Mouse (Mus musculus) MEL (cell line): ENCODE measurements around the gene Hipk3. TPM values are rescaled to one million over a fixed set of nuclear protein-coding genes. Genes with fewer than 3 reads are reported as not detected.

Experiments used
- DNase-seq: peaks from one replicate; pipeline ENCODE4 v3.0.0; 2011; ENCODE audit warnings: low read depth, low spot score
- H3K27ac ChIP-seq: 2 replicates; pipeline ENCODE4 v1.5.1; 2012; ENCODE audit warnings: low read depth, mild to moderate bottlenecking, control low read depth, low read length, moderate library complexity; ENCODE audit not compliant: control insufficient read depth
- H3K27me3 ChIP-seq, 2 experiments: fragments of 150-350 bp in 1 of 2; sonication (generic) in 1 of 2; 2 replicates each; pipeline ENCODE4 v1.6.1; 2012; ENCODE audit warnings: low read length in 2 of 2, mild to moderate bottlenecking in 2 of 2, improper control_type of control experiment in 1 of 2, moderate library complexity in 1 of 2; ENCODE audit not compliant: insufficient read depth in 2 of 2, control insufficient read depth in 1 of 2
- H3K36me3 ChIP-seq, 2 experiments: 2 replicates each; pipeline ENCODE4 v1.6.1; 2012 to 2014; ENCODE audit warnings: low read length in 2 of 2, improper control_type of control experiment in 1 of 2, inconsistent platforms in 1 of 2, mild to moderate bottlenecking in 1 of 2; ENCODE audit not compliant: insufficient read depth in 2 of 2, control insufficient read depth in 1 of 2
- H3K4me1 ChIP-seq, 2 experiments: fragments of 150-350 bp in 1 of 2; sonication (generic) in 1 of 2; 2 replicates each; pipeline ENCODE4 v1.6.1; 2012; ENCODE audit warnings: low read length in 2 of 2, improper control_type of control experiment in 1 of 2, mild to moderate bottlenecking in 1 of 2; ENCODE audit not compliant: insufficient read depth in 2 of 2, control insufficient read depth in 1 of 2
- H3K4me3 ChIP-seq, 2 experiments: fragments of 150-350 bp in 1 of 2; sonication (generic) in 1 of 2; 2 replicates each; pipeline ENCODE4 v1.5.1; 2012; ENCODE audit warnings: low read depth in 2 of 2, low read length in 2 of 2, mild to moderate bottlenecking in 2 of 2, moderate library complexity in 2 of 2, control low read depth in 1 of 2, improper control_type of control experiment in 1 of 2; ENCODE audit not compliant: control insufficient read depth in 1 of 2, insufficient read depth in 1 of 2
- H3K79me2 ChIP-seq: 2 replicates; pipeline ENCODE4 v1.6.1; 2012; ENCODE audit warnings: mild to moderate bottlenecking, low read length, moderate library complexity; ENCODE audit not compliant: control insufficient read depth, poor library complexity, insufficient read depth
- H3K9ac ChIP-seq: 2 replicates; pipeline ENCODE4 v1.6.1; 2012; ENCODE audit warnings: low read depth, mild to moderate bottlenecking, control low read depth, low read length, moderate library complexity; ENCODE audit not compliant: control insufficient read depth, poor library complexity, severe bottlenecking
- H3K9me3 ChIP-seq: fragments of 150-350 bp; sonication (generic); replicated peaks from 2 replicates; pipeline ENCODE4 v1.6.1; 2012; ENCODE audit warnings: mild to moderate bottlenecking, low read length, improper control_type of control experiment, moderate library complexity; ENCODE audit not compliant: insufficient read depth
- BHLHE40 ChIP-seq: IDR thresholded peaks from 2 replicates; pipeline ENCODE4 v1.6.1; 2012; ENCODE audit warnings: low read depth, mild to moderate bottlenecking, inconsistent platforms, low read length, improper control_type of control experiment, borderline replicate concordance
- CHD2 ChIP-seq: IDR thresholded peaks from 2 replicates; pipeline ENCODE4 v1.6.1; 2011; ENCODE audit warnings: low read length, improper control_type of control experiment
- CTCF ChIP-seq, 3 experiments: IDR thresholded peaks in 2 of 3; conservative IDR thresholded peaks in 1 of 3; 2 replicates each; pipeline ENCODE4 v1.5.1; 2011 to 2012; ENCODE audit warnings: low read length in 3 of 3, low read depth in 2 of 3, mild to moderate bottlenecking in 2 of 3, improper control_type of control experiment in 1 of 3, inconsistent platforms in 1 of 3, mixed read lengths in 1 of 3, moderate library complexity in 1 of 3; ENCODE audit not compliant: control insufficient read depth in 1 of 3, insufficient read depth in 1 of 3, poor library complexity in 1 of 3, severe bottlenecking in 1 of 3
- MYB ChIP-seq: IDR thresholded peaks from 2 replicates; pipeline ENCODE4 v1.6.1; 2011; ENCODE audit warnings: mild to moderate bottlenecking, low read depth, low read length, improper control_type of control experiment
- MYC ChIP-seq: IDR thresholded peaks from 2 replicates; pipeline ENCODE4 v1.6.1; 2011; ENCODE audit warnings: low read depth, mild to moderate bottlenecking, low read length, improper control_type of control experiment, moderate library complexity
- NELFE ChIP-seq: IDR thresholded peaks from 2 replicates; pipeline ENCODE4 v1.6.1; 2011; ENCODE audit warnings: low read depth, low read length, improper control_type of control experiment
- POLR2A ChIP-seq, 2 experiments: IDR thresholded peaks; 2 replicates each; pipeline ENCODE4 v1.6.1; 2011 to 2012; ENCODE audit warnings: low read length in 2 of 2, mild to moderate bottlenecking in 2 of 2, control low read depth in 1 of 2, improper control_type of control experiment in 1 of 2, low read depth in 1 of 2, moderate library complexity in 1 of 2; ENCODE audit not compliant: control insufficient read depth in 1 of 2, insufficient read depth in 1 of 2, poor library complexity in 1 of 2
- POLR2AphosphoS2 ChIP-seq: IDR thresholded peaks from 2 replicates; pipeline ENCODE4 v1.6.1; 2011; ENCODE audit warnings: low read length, improper control_type of control experiment
- POLR2AphosphoS5 ChIP-seq: IDR thresholded peaks from 2 replicates; pipeline ENCODE4 v1.6.1; 2012; ENCODE audit warnings: low read depth, borderline replicate concordance, mild to moderate bottlenecking, inconsistent platforms, low read length, moderate library complexity, mixed read lengths
- RAD21 ChIP-seq: IDR thresholded peaks from 2 replicates; pipeline ENCODE4 v1.6.1; 2011; ENCODE audit warnings: mild to moderate bottlenecking, low read depth, low read length, improper control_type of control experiment
- RCOR1 ChIP-seq: IDR thresholded peaks from 2 replicates; pipeline ENCODE4 v1.6.1; 2012; ENCODE audit warnings: low read depth, mild to moderate bottlenecking, inconsistent platforms, low read length, improper control_type of control experiment
- SIN3A ChIP-seq: IDR thresholded peaks from 2 replicates; pipeline ENCODE4 v1.6.1; 2012; ENCODE audit warnings: low read length, improper control_type of control experiment, inconsistent platforms
- SMC3 ChIP-seq: IDR thresholded peaks from 2 replicates; pipeline ENCODE4 v1.6.1; 2011; ENCODE audit warnings: low read depth, low read length, improper control_type of control experiment
- TAL1 ChIP-seq: IDR thresholded peaks from 2 replicates; pipeline ENCODE4 v1.6.1; 2012; ENCODE audit warnings: mild to moderate bottlenecking, inconsistent platforms, low read length, moderate library complexity, mixed read lengths
- TBP ChIP-seq: IDR thresholded peaks from 2 replicates; pipeline ENCODE4 v1.8.0; 2011; ENCODE audit warnings: low read depth, low read length, improper control_type of control experiment
- TCF12 ChIP-seq: IDR thresholded peaks from 2 replicates; pipeline ENCODE4 v1.6.1; 2014; ENCODE audit warnings: low read depth, mild to moderate bottlenecking, inconsistent platforms, low read length, improper control_type of control experiment, moderate library complexity
- UBTF ChIP-seq: IDR thresholded peaks from 2 replicates; pipeline ENCODE4 v1.6.1; 2012; ENCODE audit warnings: low read depth, mild to moderate bottlenecking, inconsistent platforms, low read length, improper control_type of control experiment, moderate library complexity, borderline replicate concordance; ENCODE audit not compliant: insufficient read depth
- USF2 ChIP-seq, 2 experiments: IDR thresholded peaks; 2 replicates each; pipeline ENCODE4 v1.6.1; 2011 to 2012; ENCODE audit warnings: improper control_type of control experiment in 2 of 2, low read length in 2 of 2, borderline replicate concordance in 1 of 2, inconsistent platforms in 1 of 2, low read depth in 1 of 2, mild to moderate bottlenecking in 1 of 2; ENCODE audit not compliant: insufficient read depth in 1 of 2
- ZC3H11A ChIP-seq: IDR thresholded peaks from 2 replicates; pipeline ENCODE4 v1.6.1; 2012; ENCODE audit warnings: low read depth, mild to moderate bottlenecking, inconsistent platforms, low read length, improper control_type of control experiment
- ZKSCAN1 ChIP-seq: IDR thresholded peaks from 2 replicates; pipeline ENCODE4 v1.6.1; 2012; ENCODE audit warnings: low read depth, mild to moderate bottlenecking, inconsistent platforms, low read length, improper control_type of control experiment, moderate library complexity
- ZMIZ1 ChIP-seq: IDR thresholded peaks from 2 replicates; pipeline ENCODE4 v1.6.1; 2012; ENCODE audit warnings: low read depth, mild to moderate bottlenecking, inconsistent platforms, low read length, improper control_type of control experiment, moderate library complexity
- ZNF384 ChIP-seq: IDR thresholded peaks from 2 replicates; pipeline ENCODE4 v1.6.1; 2012; ENCODE audit warnings: low read depth, mild to moderate bottlenecking, inconsistent platforms, low read length, improper control_type of control experiment
- polyA plus RNA-seq, 2 experiments: library from polyadenylated mRNA; stranded (reverse) in 1 of 2; unstranded in 1 of 2; fragments of >175 nt in 1 of 2; fragments of >200 nt in 1 of 2; gene quantifications; 2 replicates each; pipeline versions ENCODE4 v1.2.1 to v1.2.4; 2012; ENCODE audit warnings: low replicate concordance in 2 of 2, low read depth in 1 of 2; ENCODE audit not compliant: insufficient read length in 2 of 2, insufficient read depth in 1 of 2, missing spikeins in 1 of 2
- total RNA-seq: library from RNA; depleted of rRNA; stranded (reverse); fragments of 300-350 nt; gene quantifications from 2 replicates; pipeline ENCODE4 v1.2.3, GENCODE M21; 2012

The Hipk3 gene
- total and polyA plus RNA-seq, 3 experiments, result 11.9 to 19.4 (median 17.0) TPM

DNA sequence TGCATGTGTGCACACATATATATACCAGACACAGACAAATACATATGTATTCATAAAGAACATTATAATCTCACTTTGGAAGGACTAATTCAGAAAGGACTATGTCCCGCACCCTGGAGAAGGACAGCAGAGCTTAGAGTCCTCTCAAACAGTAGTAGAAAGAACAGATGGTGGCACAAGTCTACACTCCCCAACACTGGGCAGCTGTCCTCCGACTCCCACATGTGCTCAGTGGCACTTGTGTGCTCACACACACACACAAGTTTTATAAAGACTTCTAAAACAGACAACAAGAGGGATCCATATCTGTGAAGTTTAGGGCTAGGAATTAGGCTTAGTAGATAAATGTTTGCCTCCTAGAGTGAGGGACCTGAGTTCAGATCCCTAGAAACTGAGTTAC, 6.8 kb upstream of the Hipk3 start:
- Histone ChIP-seq H3K9me3 (no peaks in the 10 kb centered on the region), H3K27ac (no peak overlapping the region), H3K79me2 (no peaks in the 10 kb centered on the region), H3K9ac (no peak overlapping the region), H3K4me1 (no peaks in the 10 kb centered on the region; a peak in 1 of 4 replicates), H3K27me3 (peaks cover 2% of the 10 kb centered on the region in 2 experiments; a peak in 3 of 4 replicates), H3K4me3 (no peak overlapping the region), H3K36me3 (no peaks in the 10 kb centered on the region)
- no peak for TF ChIP-seq RAD21
- TF ChIP-seq ZNF384, result no peak
- no peak for TF ChIP-seq USF2 (IDR thresholded peaks at IDR 0.05; ENCODE audit: borderline replicate concordance in 1 of 2, insufficient read depth in 1 of 2, low read depth in 1 of 2, low read length in 2 of 2)
- TF ChIP-seq POLR2AphosphoS5, result no peak
- TF ChIP-seq SIN3A, result no peak
- TF ChIP-seq MYC, result no peak
- TF ChIP-seq ZMIZ1, result no peak
- no peak for TF ChIP-seq POLR2AphosphoS2
- TF ChIP-seq CTCF (IDR thresholded peaks at IDR 0.05 in 2 of 3, conservative IDR thresholded peaks at IDR 0.05 in 1 of 3; ENCODE audit: control insufficient read depth in 1 of 3, insufficient read depth in 1 of 3, low read depth in 2 of 3, low read length in 3 of 3, poor library complexity in 1 of 3, severe bottlenecking in 1 of 3), result no peak
- TF ChIP-seq POLR2A (IDR thresholded peaks at IDR 0.05; ENCODE audit: control insufficient read depth in 1 of 2, insufficient read depth in 1 of 2, low read depth in 1 of 2, low read length in 2 of 2, poor library complexity in 1 of 2), result no peak
- TF ChIP-seq TAL1, result no peak
- TF ChIP-seq ZKSCAN1, result no peak
- no peak for TF ChIP-seq TCF12
- TF ChIP-seq NELFE, result no peak
- TF ChIP-seq UBTF, result no peak
- TF ChIP-seq MYB, result no peak
- no peak for TF ChIP-seq CHD2
- no peak for TF ChIP-seq TBP
- no peak for TF ChIP-seq ZC3H11A
- no peak for DNase-seq

GRCm38 (mm10) chr2:104497771-104498170, 3.5 kb upstream of the Hipk3 start:
- no peak overlapping the region for H3K4me3 ChIP-seq
- peaks cover 3 to 8% of the 10 kb centered on the region in 2 experiments for H3K4me1 ChIP-seq
- H3K36me3 ChIP-seq, result peaks cover 0 to 5% of the 10 kb centered on the region in 2 experiments; a peak in 1 of 4 replicates
- no peaks in the 10 kb centered on the region for H3K27me3 ChIP-seq
- peaks cover 14% of the 10 kb centered on the region for H3K79me2 ChIP-seq
- no peaks in the 10 kb centered on the region for H3K9me3 ChIP-seq
- no peak for DNase-seq
- TF ChIP-seq ZC3H11A (no peak), SMC3 (no peak), BHLHE40 (no peak), CHD2 (no peak), RCOR1 (no peak), POLR2AphosphoS5 (no peak)
- H3K27ac ChIP-seq, result no peak overlapping the region
- no peak overlapping the region for H3K9ac ChIP-seq
